Mouse (Mus musculus) neural tube, embryonic 14.5 days (tissue): ENCODE measurements around the gene Dnajc3. TPM values are rescaled to one million over a fixed set of nuclear protein-coding genes. Genes with fewer than 3 reads are reported as not detected.

Experiments
- polyA plus RNA-seq: library from polyadenylated mRNA; unstranded; fragments of >200 nt; fragmentation: Nextera tagmentation; extraction: Ambion mirVana; gene quantifications from 2 replicates; pipeline ENCODE4 v1.2.1, GENCODE M21; 2014

Gene Dnajc3
- polyA plus RNA-seq, 1 experiment from 2014 or later: 21.7 TPM

Other genes with a start within 250 kb of the Dnajc3 start
- gene Abcc4, start 231.8 kb upstream of the Dnajc3 start, polyA plus RNA-seq: 2.0 and 4.5 TPM in 2 replicates
- 1.2 and 1.7 TPM in 2 replicates for gene Cldn10, start 150.1 kb upstream of the Dnajc3 start, polyA plus RNA-seq
- gene Dzip1, start 12.5 kb upstream of the Dnajc3 start, polyA plus RNA-seq: 90.3 and 130 TPM in 2 replicates
- gene Uggt2, start 161.5 kb downstream of the Dnajc3 start, polyA plus RNA-seq: 33.4 and 36.4 TPM in 2 replicates
- 2.7 and 6.5 TPM in 2 replicates for gene Hs6st3, start 200.4 kb downstream of the Dnajc3 start, polyA plus RNA-seq